Mouse (Mus musculus) testis, adult 2 months (tissue): ENCODE measurements at regions not wholly inside any gene's neighbourhood (a gene's known extent, or its start where the extent isn't known, plus 50 kb on each side); places are given as distances from the start of the nearest gene placed in this dataset.

Experiments used
- CTCF ChIP-seq: fragments of 200-500 bp; IDR thresholded peaks from 2 replicates; pipeline ENCODE4 v1.5.1; 2012; ENCODE audit warnings: low read depth, mild to moderate bottlenecking, inconsistent platforms, low read length, moderate library complexity; ENCODE audit not compliant: control insufficient read depth, insufficient read depth, insufficient replicate concordance
- POLR2A ChIP-seq: fragments of 200-500 bp; IDR thresholded peaks from 2 replicates; pipeline ENCODE4 v1.6.1; 2012; ENCODE audit warnings: low read depth, mild to moderate bottlenecking, inconsistent platforms, low read length, moderate library complexity; ENCODE audit not compliant: control insufficient read depth

- TF ChIP-seq CTCF (no peak), POLR2A (no peak)
Measured at GRCm38 (mm10) chr6:49999365-49999764, 110.7 kb upstream of the Mpp6 start.
